Mouse (Mus musculus): ENCODE measurements at regions not wholly inside any gene's neighbourhood (a gene's known extent, or its start where the extent isn't known, plus 50 kb on each side); places are given as distances from the start of the nearest gene placed in this dataset.

DNA sequence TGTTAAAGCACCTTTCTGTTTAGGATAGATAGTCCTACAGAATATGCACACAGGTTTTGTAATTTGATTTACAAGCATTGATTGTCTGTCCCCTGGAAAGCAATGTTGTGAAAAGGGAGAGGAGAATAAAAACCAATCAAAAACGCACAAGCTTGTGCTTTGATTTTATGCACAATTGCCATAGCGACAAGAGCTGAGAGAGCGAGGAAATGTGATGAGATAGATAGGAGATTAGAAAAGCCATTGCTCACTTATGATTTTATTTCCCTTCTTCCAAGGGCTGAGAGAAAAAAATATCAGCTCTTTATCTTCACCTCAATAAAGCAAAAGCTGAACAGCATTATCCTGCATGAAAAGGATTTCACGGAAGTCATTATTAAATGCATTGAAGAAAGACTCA lies 133.0 kb upstream of the Nrxn1 start:
- DNase-seq = no peak

- peak in 1 of 2 experiments; percentile 2 for DNase-seq
Observed at GRCm38 (mm10) chr17:91216429-91216828, 123.6 kb upstream of the Nrxn1 start.

GRCm38 (mm10) chr17:91182574-91182973 lies 89.7 kb upstream of the Nrxn1 start:
- no peak for DNase-seq

DNA sequence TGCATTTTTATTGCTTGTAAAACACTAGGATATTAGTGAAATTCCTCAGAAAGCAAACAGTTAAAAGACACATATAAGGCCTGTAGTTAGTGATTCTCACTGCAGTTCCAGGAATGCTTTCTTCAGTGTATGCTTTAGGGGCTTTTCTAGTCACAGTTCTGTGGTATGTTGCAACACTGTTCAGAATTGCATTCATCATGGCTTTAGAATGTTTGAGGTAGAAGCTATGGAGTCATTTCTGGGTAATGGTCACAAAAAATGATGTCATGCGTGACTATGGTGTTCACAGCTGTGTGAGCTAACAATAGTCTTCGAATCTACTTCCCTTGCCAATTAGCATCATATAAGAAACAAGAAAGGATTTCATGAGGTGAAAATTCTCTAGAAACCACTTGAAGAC lies 69.0 kb upstream of the Nrxn1 start:
- DNase-seq = no peak

All from layer of hippocampus, postnatal 36 days (tissue).